Comparison of ENCODE assay signal across 10 mouse cellular contexts in the genomic region with DNA sequence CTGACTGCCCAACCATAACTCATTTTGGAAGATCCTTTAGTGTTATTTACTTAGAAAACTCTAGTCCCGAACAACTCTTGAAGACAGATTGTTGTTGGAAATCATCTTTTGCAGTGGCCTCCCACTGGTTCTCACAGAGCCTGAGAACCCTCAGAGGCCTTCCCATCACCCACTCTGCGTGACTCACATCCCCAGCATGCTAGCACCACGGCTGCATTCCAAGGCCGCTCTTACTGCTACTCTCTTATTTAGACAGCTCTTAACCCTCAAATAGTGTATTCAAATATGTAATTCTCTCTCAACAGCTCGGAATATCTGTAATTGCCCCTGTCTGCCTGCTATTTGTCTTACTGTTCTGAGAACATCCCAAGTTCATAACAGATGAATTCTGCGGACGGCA. TPM values are rescaled to one million over a fixed set of nuclear protein-coding genes. Genes with fewer than 3 reads are reported as not detected.
DNase-seq lines count a peak whose midpoint lies in the region; ATAC-seq and TF ChIP-seq lines count a peak whose summit lies in the region.
"Had no signal": no experiment of that assay in that cellular context is flagged by ENCODE, and none has a peak within 500 bp of the region (broad histone marks: within the 10 kb centered on the region; RNA-seq: fewer than 3 reads in every experiment).

No protein-coding gene starts in this region.

- peak overlapping the region; percentile 38; the same call in 1 of the 2 replicates for H3K27ac ChIP-seq in heart, embryonic 16.5 days (ENCODE audit: low read length)
- H3K27ac ChIP-seq in heart, embryonic 11.5 days (ENCODE audit: low read depth, low read length), result no peak overlapping the region
- H3K27ac ChIP-seq in lung, postnatal 0 days (ENCODE audit: low read length), result no peak overlapping the region
- no peak overlapping the region for H3K27ac ChIP-seq in forebrain, embryonic 13.5 days
- H3K27ac ChIP-seq: neural tube, embryonic 12.5 days had no signal

- H3K9ac ChIP-seq in heart, embryonic 16.5 days (ENCODE audit: low read length), result 0 out of 2 replicates have a peak overlapping the region, but pooled peaks have one; percentile 28
- no peak overlapping the region for H3K9ac ChIP-seq in heart, embryonic 11.5 days (ENCODE audit: low read depth, low read length)
- H3K9ac ChIP-seq in lung, postnatal 0 days (replicated peaks; ENCODE audit: low read depth), result no peak overlapping the region
- no peak overlapping the region for H3K9ac ChIP-seq in forebrain, embryonic 13.5 days
- H3K9ac ChIP-seq: neural tube, embryonic 12.5 days had no signal

- H3K9me3 ChIP-seq in heart, embryonic 16.5 days (replicated peaks; ENCODE audit: control insufficient read depth, low read length), result no peaks in the 10 kb centered on the region
- H3K9me3 ChIP-seq in heart, embryonic 11.5 days (replicated peaks; ENCODE audit: control insufficient read depth, low read length), result no peaks in the 10 kb centered on the region
- H3K9me3 ChIP-seq in lung, postnatal 0 days (ENCODE audit: low read length), result no peaks in the 10 kb centered on the region
- H3K9me3 ChIP-seq in forebrain, embryonic 13.5 days (replicated peaks), result no peaks in the 10 kb centered on the region
- H3K9me3 ChIP-seq: neural tube, embryonic 12.5 days had no signal

- TF ChIP-seq EP300 in lung, postnatal 0 days (IDR thresholded peaks at IDR 0.05), result peak; percentile 78; the same call in 1 of the 2 replicates

- no peak overlapping the region for H3K4me2 ChIP-seq in heart, embryonic 16.5 days (ENCODE audit: low read depth, low read length)
- H3K4me2 ChIP-seq in heart, embryonic 11.5 days, result no peak overlapping the region
- H3K4me2 ChIP-seq in lung, postnatal 0 days (replicated peaks; ENCODE audit: low read depth, low read length), result no peak overlapping the region
- H3K4me2 ChIP-seq in forebrain, embryonic 13.5 days, result no peak overlapping the region
- H3K4me2 ChIP-seq: neural tube, embryonic 12.5 days had no signal

- DNase-seq in NIH3T3 (ENCODE audit: low read depth), result peak; percentile 90
- DNase-seq in frontal cortex, adult 2 months (ENCODE audit: extremely low spot score in 1 of 2, low spot score in 1 of 2), result peak; percentile 53 to 82
- peak; percentile 75 for DNase-seq in lung, postnatal 0 days (ENCODE audit: low spot score)
- DNase-seq in spleen, adult 18-20 months, result no peak
- DNase-seq: thymus, adult 18-20 months had no signal

- no peak overlapping the region for H3K4me3 ChIP-seq in heart, embryonic 16.5 days (ENCODE audit: low read length)
- H3K4me3 ChIP-seq in heart, embryonic 11.5 days (ENCODE audit: low read depth, low read length), result no peak overlapping the region
- H3K4me3 ChIP-seq in lung, postnatal 0 days (ENCODE audit: low read depth, low read length), result no peak overlapping the region
- no peak overlapping the region for H3K4me3 ChIP-seq in forebrain, embryonic 13.5 days
- H3K4me3 ChIP-seq: neural tube, embryonic 12.5 days had no signal

- peak; percentile 58; the same call in 1 of the 2 replicates for ATAC-seq in heart, embryonic 16.5 days (replicated peaks; ENCODE audit: extremely low read depth, insufficient read depth, low FRiP score)
- ATAC-seq in heart, embryonic 11.5 days (replicated peaks; ENCODE audit: insufficient number of reproducible peaks, low FRiP score, low TSS enrichment), result no peak
- ATAC-seq in lung, postnatal 0 days, result peak; percentile 91
- ATAC-seq in forebrain, embryonic 13.5 days, result no peak
- ATAC-seq in inflammation-experienced regulatory T-cells, adult 6 months, result no peak

- H3K4me1 ChIP-seq in heart, embryonic 16.5 days (ENCODE audit: control insufficient read depth, insufficient read depth, low read length), result peaks cover 12% of the 10 kb centered on the region; the same call in 1 of the 2 replicates
- H3K4me1 ChIP-seq in heart, embryonic 11.5 days (ENCODE audit: control insufficient read depth, insufficient read depth, low read length), result peaks cover 8% of the 10 kb centered on the region; the same call in 1 of the 2 replicates
- no peaks in the 10 kb centered on the region for H3K4me1 ChIP-seq in lung, postnatal 0 days (ENCODE audit: insufficient read depth, low read depth, low read length)
- H3K4me1 ChIP-seq in forebrain, embryonic 13.5 days, result no peaks in the 10 kb centered on the region
- H3K4me1 ChIP-seq: neural tube, embryonic 12.5 days had no signal

- no peaks in the 10 kb centered on the region for H3K27me3 ChIP-seq in heart, embryonic 16.5 days (ENCODE audit: control insufficient read depth, insufficient read depth, low read length)
- H3K27me3 ChIP-seq in heart, embryonic 11.5 days (ENCODE audit: control insufficient read depth, insufficient read depth, low read length), result no peaks in the 10 kb centered on the region
- H3K27me3 ChIP-seq in lung, postnatal 0 days (replicated peaks; ENCODE audit: insufficient read depth, low read length), result no peaks in the 10 kb centered on the region
- no peaks in the 10 kb centered on the region for H3K27me3 ChIP-seq in forebrain, embryonic 13.5 days
- H3K27me3 ChIP-seq: neural tube, embryonic 12.5 days had no signal

- WGBS in heart, embryonic 16.5 days, result 43% methylated on average over 7 of the region's 7 CpGs
- 52% methylated on average over 7 of the region's 7 CpGs for WGBS in heart, embryonic 11.5 days (ENCODE audit: insufficient replicate concordance)
- WGBS in lung, postnatal 0 days, result 32% methylated on average over 7 of the region's 7 CpGs
- 78% methylated on average over 7 of the region's 7 CpGs for WGBS in forebrain, embryonic 13.5 days

- H3K36me3 ChIP-seq in heart, embryonic 16.5 days (ENCODE audit: control insufficient read depth, insufficient read depth), result no peaks in the 10 kb centered on the region
- no peaks in the 10 kb centered on the region for H3K36me3 ChIP-seq in heart, embryonic 11.5 days (ENCODE audit: control insufficient read depth, insufficient read depth, low read length)
- H3K36me3 ChIP-seq in lung, postnatal 0 days (ENCODE audit: insufficient read depth, low read length), result no peaks in the 10 kb centered on the region
- H3K36me3 ChIP-seq in forebrain, embryonic 13.5 days (ENCODE audit: poor library complexity, severe bottlenecking), result no peaks in the 10 kb centered on the region
- H3K36me3 ChIP-seq: neural tube, embryonic 12.5 days had no signal

- TF ChIP-seq CTCF in lung, postnatal 0 days (IDR thresholded peaks at IDR 0.05), result no peak

RNA-seq across cellular contexts. Expression of gene Fam160a1, which starts 2.9 kb away (rescaled TPM):
- 10.0 and 10.2 TPM in 2 replicates for polyA plus RNA-seq in heart, embryonic 16.5 days (2015; fragmentation: Nextera tagmentation; extraction: Ambion mirVana)
- 2.7 and 3.4 TPM in 2 replicates for polyA plus RNA-seq in heart, embryonic 11.5 days (2014; fragmentation: Nextera tagmentation; extraction: Ambion mirVana)
- polyA plus RNA-seq in frontal cortex, adult 2 months (2012; rRNA removed), result 1.4 and 1.6 TPM in 2 replicates
- polyA plus RNA-seq in lung, postnatal 0 days (2015; fragmentation: Nextera tagmentation; extraction: Ambion mirVana), result 4.6 and 5.3 TPM in 2 replicates
- polyA plus RNA-seq in forebrain, embryonic 13.5 days (2015; fragmentation: Nextera tagmentation; extraction: Ambion mirVana), result 0.13 and 0.21 TPM in 2 replicates
- 1 to 10 TPM; 1.2 to 5.0 (median 4.4) TPM for polyA plus RNA-seq in inflammation-experienced regulatory T-cells, adult 6 months (2017; shearing (Covaris generic))

Comparison
In these comparisons a context has a peak if more than half of its experiments do, and no peak if none do; other contexts are left out.
1. ATAC-seq: peak in heart, embryonic 16.5 days (single experiment) and lung, postnatal 0 days (single experiment); none in heart, embryonic 11.5 days (single experiment), forebrain, embryonic 13.5 days (single experiment) and inflammation-experienced regulatory T-cells, adult 6 months (single experiment).
2. DNase-seq: peak in NIH3T3 (single experiment), frontal cortex, adult 2 months (2 of 2) and lung, postnatal 0 days (single experiment); none in spleen, adult 18-20 months (0 of 2).